Mouse (Mus musculus) embryonic facial prominence, embryonic 15.5 days (tissue): ENCODE measurements around the gene Atp6v0c. TPM values are rescaled to one million over a fixed set of nuclear protein-coding genes. Genes with fewer than 3 reads are reported as not detected.
"Not testable (repeated sequence)": the region's sequence is repeated elsewhere in the genome, so short reads cannot be mapped to it uniquely, and the experiment has no call there.

Experiments
- ATAC-seq: fragments of 200-750 bp; cut with Nextera tagmentation; 2 replicates; pipeline ENCODE4 v1.8.0; 2017; ENCODE audit warnings: low read depth, moderate TSS enrichment; ENCODE audit not compliant: insufficient number of reproducible peaks, low FRiP score, low TSS enrichment
- H3K27ac ChIP-seq: fragments of 300-500 bp; sonication (generic); replicated peaks from 2 replicates; pipeline ENCODE4 v1.5.1; 2015; ENCODE audit warnings: mild to moderate bottlenecking, inconsistent platforms
- H3K27me3 ChIP-seq: fragments of 300-500 bp; sonication (generic); 2 replicates; pipeline ENCODE4 v1.6.1; 2015; ENCODE audit warnings: inconsistent platforms
- H3K36me3 ChIP-seq: fragments of 300-500 bp; sonication (generic); 2 replicates; pipeline ENCODE4 v1.6.1; 2015; ENCODE audit warnings: mild to moderate bottlenecking, inconsistent platforms
- H3K4me1 ChIP-seq: fragments of 300-500 bp; sonication (generic); 2 replicates; pipeline ENCODE4 v1.6.1; 2015; ENCODE audit warnings: inconsistent platforms
- H3K4me2 ChIP-seq: fragments of 300-500 bp; sonication (generic); replicated peaks from 2 replicates; pipeline ENCODE4 v1.6.1; 2015; ENCODE audit warnings: mild to moderate bottlenecking, inconsistent platforms
- H3K4me3 ChIP-seq: fragments of 300-500 bp; sonication (generic); replicated peaks from 2 replicates; pipeline ENCODE4 v1.5.1; 2015; ENCODE audit warnings: mild to moderate bottlenecking, inconsistent platforms
- H3K9ac ChIP-seq: fragments of 300-500 bp; sonication (generic); 2 replicates; pipeline ENCODE4 v1.6.1; 2015; ENCODE audit warnings: inconsistent platforms
- H3K9me3 ChIP-seq: fragments of 300-500 bp; sonication (generic); replicated peaks from 2 replicates; pipeline ENCODE4 v1.6.1; 2016; ENCODE audit warnings: inconsistent platforms
- WGBS: fragments of 180-500 bp; shearing (Covaris S2); methylation state at CpG from one replicate; pipeline ENCODE4 v1.1.7; 2015; 5-methylcytosine and 5-hydroxymethylcytosine counted together
- polyA plus RNA-seq: library from polyadenylated mRNA; unstranded; fragments of >200 nt; fragmentation: Nextera tagmentation; extraction: Ambion mirVana; gene quantifications from 2 replicates; pipeline ENCODE4 v1.2.1, GENCODE M21; 2015

Atp6v0c gene
- polyA plus RNA-seq, 1 experiment from 2014 or later = 539 TPM

DNA sequence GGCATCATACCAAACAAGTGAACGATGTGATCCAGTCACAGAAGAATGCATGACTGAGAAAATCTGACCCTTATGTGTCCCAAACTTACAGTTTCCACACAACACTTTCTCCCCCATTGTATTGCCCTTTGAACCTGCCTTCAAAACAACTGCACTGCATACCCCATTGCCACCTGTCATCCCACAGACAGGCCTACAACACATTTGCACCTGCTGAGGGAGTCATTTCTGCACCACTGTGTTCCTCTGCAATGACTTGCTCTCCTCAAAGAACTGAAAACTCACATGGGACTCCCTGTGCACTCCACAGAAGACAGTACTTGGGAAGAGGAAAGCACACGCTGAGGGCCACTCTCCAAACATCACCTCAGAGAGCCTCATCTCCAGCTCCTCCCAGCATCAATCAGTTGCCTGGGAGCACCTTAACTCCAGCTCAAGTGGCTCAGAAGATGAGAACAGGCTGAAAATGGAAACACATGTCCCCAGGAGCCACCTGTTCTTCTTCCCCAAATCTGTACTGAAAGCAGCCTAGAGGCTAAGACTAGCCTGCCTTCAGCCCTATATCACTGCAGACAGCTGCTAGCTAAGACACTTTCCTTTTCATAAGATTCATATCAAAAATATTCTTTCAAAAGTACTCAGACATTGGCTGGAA lies 32.1 kb downstream of the Atp6v0c start:
- 50% methylated on average over 2 of the region's 2 CpGs for WGBS
- H3K4me1 ChIP-seq = peaks cover 28% of the 10 kb centered on the region
- no peak overlapping the region for H3K4me2 ChIP-seq
- ATAC-seq = no peak
- no peaks in the 10 kb centered on the region for H3K27me3 ChIP-seq
- H3K36me3 ChIP-seq = no peaks in the 10 kb centered on the region
- H3K9ac ChIP-seq = no peak overlapping the region
- no peak overlapping the region for H3K27ac ChIP-seq
- no peaks in the 10 kb centered on the region for H3K9me3 ChIP-seq
- H3K4me3 ChIP-seq = no peak overlapping the region

DNA sequence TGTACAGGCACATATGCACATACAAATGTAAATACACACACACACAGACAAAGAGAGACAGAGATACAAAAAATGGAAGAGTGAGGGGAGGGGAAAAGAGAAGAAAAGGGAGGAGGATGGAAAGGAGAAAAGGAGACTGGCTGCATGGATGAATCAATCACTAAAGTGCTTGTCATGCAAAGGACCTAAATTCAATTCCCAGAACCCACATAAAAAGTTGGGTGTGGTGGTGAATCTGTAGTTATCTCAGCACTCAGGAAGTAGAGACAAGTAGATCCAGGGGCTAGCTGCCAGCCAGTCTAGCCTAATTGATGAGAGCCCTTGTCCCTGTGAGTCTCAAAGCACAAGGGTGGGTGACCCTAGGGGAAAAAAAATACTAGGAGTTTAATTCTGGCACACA lies 35.4 kb downstream of the Atp6v0c start:
- Histone ChIP-seq H3K9ac (no peak overlapping the region), H3K4me1 (peaks cover 17% of the 10 kb centered on the region; the same call in 1 of the 2 replicates), H3K4me3 (no peak overlapping the region), H3K36me3 (no peaks in the 10 kb centered on the region), H3K27me3 (no peaks in the 10 kb centered on the region), H3K4me2 (no peak overlapping the region), H3K27ac (no peak overlapping the region), H3K9me3 (no peaks in the 10 kb centered on the region)
- ATAC-seq = no peak

DNA sequence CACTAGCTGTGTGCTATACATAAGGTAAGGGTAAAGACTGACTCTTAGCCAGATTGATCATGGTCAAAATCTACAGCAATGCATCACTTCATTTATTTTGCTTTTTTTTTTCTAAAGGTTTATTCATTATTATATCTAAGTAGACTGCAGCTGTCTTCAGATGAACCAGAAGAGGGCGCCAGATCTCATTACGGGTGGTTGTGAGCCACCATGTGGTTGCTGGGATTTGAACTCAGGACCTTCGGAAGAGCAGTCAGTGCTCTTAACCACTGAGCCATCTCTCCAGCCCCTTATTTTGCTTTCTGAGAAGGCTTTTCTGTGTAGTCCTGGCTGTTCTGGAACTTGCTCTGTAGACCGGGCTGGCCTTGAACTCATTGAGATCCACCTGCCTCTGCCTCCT lies 36.6 kb downstream of the Atp6v0c start:
- peaks cover 17% of the 10 kb centered on the region; the same call in 1 of the 2 replicates for H3K4me1 ChIP-seq
- not testable (repeated sequence) for H3K4me2 ChIP-seq, H3K36me3 ChIP-seq, H3K27me3 ChIP-seq, H3K9ac ChIP-seq, H3K27ac ChIP-seq, H3K9me3 ChIP-seq, H3K4me3 ChIP-seq, ATAC-seq
- WGBS = 91% methylated on average over 4 of the region's 4 CpGs

DNA sequence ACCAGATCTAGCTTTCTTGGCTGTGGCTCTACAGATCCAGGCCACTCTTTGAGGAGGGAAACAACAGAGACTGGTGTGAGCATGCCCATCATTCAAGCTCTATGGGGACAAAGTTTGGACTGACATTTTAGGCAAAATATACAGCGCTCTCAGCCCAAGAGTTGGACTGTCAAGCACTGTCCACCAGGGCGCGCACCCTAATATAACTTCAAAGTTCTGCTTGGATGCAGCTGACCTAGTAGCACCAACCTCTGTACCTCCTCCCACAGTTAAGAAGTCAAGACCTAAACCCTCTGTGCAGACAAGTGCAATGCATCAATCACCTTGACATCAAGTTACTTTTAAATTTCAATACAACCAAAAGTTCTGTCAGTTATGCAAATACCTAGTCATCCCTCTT lies 37.9 kb downstream of the Atp6v0c start:
- H3K9me3 ChIP-seq = no peaks in the 10 kb centered on the region
- H3K27ac ChIP-seq = no peak overlapping the region
- H3K4me1 ChIP-seq = peaks cover 10% of the 10 kb centered on the region; the same call in 1 of the 2 replicates
- no peak for ATAC-seq
- 89% methylated on average over 3 of the region's 3 CpGs for WGBS
- no peak overlapping the region for H3K4me3 ChIP-seq
- no peaks in the 10 kb centered on the region for H3K27me3 ChIP-seq
- no peak overlapping the region for H3K9ac ChIP-seq
- no peaks in the 10 kb centered on the region for H3K36me3 ChIP-seq
- no peak overlapping the region for H3K4me2 ChIP-seq

DNA sequence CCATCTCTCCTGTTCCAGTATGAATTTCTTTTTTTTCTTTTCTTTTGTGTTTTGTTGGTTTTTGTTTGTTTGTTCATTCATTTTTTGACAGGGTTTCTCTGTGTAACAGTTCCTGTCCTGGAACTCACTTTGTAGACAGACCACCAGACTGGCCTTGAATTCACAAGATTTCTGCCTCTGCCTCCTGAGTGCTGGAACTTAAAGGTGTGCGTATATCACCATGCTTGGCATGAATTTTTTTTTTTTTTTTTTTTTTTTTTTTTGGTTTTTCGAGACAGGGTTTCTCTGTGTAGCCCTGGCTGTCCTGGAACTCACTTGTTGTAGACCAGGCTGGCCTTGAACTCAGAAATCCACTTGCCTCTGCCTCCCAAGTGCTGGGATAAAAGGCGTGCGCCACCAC lies 40.3 kb downstream of the Atp6v0c start:
- H3K4me3 ChIP-seq, ATAC-seq, H3K36me3 ChIP-seq, H3K9me3 ChIP-seq, H3K27ac ChIP-seq, H3K4me2 ChIP-seq, H3K9ac ChIP-seq, H3K27me3 ChIP-seq, H3K4me1 ChIP-seq: not testable (repeated sequence)
- WGBS = 95% methylated on average over 3 of the region's 4 CpGs

DNA sequence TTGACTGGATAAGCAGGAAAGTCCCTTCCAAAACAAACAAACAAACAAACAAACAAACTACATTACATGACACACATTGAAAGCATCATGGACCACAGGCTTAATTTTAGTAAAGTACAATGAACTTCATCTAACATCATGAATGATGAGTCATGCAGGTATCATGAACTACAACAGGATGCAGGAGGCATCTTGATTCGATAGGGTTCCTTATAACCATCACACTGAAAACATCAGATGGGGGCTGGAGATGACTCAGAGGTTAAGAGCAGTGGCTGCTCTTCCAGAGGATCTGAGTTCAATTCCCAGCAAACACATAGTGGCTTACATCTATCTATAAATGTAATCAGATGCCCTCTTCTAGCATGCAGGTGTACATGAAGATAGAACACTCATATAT lies 41.9 kb downstream of the Atp6v0c start:
- peaks cover 10% of the 10 kb centered on the region; the same call in 1 of the 2 replicates for H3K4me1 ChIP-seq
- no peaks in the 10 kb centered on the region for H3K9me3 ChIP-seq

DNA sequence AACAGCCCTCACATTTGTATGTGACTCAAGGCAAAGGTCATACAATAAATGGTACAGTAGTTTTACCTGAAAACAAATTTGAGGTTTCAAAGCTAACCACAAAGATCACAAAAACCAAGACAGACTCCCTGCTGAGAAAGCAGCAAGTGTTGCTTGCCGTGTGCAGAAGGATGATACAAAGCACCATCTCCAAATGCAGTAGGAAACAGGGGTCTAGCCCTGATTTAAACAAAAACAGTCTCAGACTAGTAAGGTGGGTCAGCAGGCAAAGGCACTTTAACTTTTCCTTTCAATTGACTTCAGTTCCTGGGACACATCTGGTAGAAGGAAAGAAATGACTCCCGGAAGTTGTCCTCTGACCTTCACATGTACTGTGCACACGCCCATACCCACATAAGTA lies 42.7 kb downstream of the Atp6v0c start:
- WGBS = 63% methylated on average over 3 of the region's 3 CpGs

More for the DNA sequence above, 41.9 kb downstream of the Atp6v0c start:
- no peak overlapping the region for H3K9ac ChIP-seq
- H3K36me3 ChIP-seq = no peaks in the 10 kb centered on the region
- H3K4me2 ChIP-seq = no peak overlapping the region
- no peak overlapping the region for H3K27ac ChIP-seq
- WGBS = 94% methylated on average over 1 of the region's 1 CpGs
- no peak for ATAC-seq
- H3K4me3 ChIP-seq = no peak overlapping the region
- H3K27me3 ChIP-seq = no peaks in the 10 kb centered on the region

DNA sequence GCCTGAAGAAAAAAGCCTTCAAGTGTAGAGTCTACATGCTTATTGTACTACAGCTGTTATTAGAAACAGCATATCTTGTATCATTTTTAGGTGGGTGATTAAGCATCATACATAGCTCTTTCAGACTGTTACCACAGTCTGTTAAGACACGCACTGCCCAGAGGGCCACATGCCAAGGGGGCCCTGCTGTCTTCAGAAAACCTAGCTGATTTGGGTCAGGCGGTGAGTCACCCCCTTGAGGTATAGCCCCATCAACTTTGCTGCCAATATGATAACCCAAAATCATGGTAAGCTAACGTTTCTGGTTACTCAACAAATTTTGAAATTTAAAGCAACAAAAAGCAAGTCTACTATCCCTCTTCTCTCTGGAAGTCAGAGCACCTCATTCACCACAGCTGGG lies 50.1 kb downstream of the Atp6v0c start:
- H3K27me3 ChIP-seq = no peaks in the 10 kb centered on the region
- no peaks in the 10 kb centered on the region for H3K36me3 ChIP-seq
- peaks cover 8% of the 10 kb centered on the region for H3K4me1 ChIP-seq
- H3K9ac ChIP-seq = no peak overlapping the region
- H3K4me3 ChIP-seq = no peak overlapping the region
- 61% methylated on average over 3 of the region's 3 CpGs for WGBS
- no peak overlapping the region for H3K27ac ChIP-seq
- no peaks in the 10 kb centered on the region for H3K9me3 ChIP-seq
- H3K4me2 ChIP-seq = no peak overlapping the region
- no peak for ATAC-seq

More for the DNA sequence above, 42.7 kb downstream of the Atp6v0c start:
- Histone ChIP-seq H3K4me2 (no peak overlapping the region), H3K4me1 (peaks cover 10% of the 10 kb centered on the region; the same call in 1 of the 2 replicates), H3K27ac (no peak overlapping the region), H3K36me3 (no peaks in the 10 kb centered on the region), H3K9me3 (no peaks in the 10 kb centered on the region), H3K9ac (no peak overlapping the region), H3K27me3 (no peaks in the 10 kb centered on the region), H3K4me3 (no peak overlapping the region)
- no peak for ATAC-seq

Other genes with a start within 250 kb of the Atp6v0c start
- gene Sbp, start 228.0 kb downstream of the Atp6v0c start, polyA plus RNA-seq = not detected in 2 replicates
- gene Sbpl, start 214.4 kb downstream of the Atp6v0c start, polyA plus RNA-seq = not detected in 2 replicates
- gene Prss30, start 189.1 kb downstream of the Atp6v0c start, polyA plus RNA-seq = 0.18 TPM in 1 of 2 replicates, not detected in the other
- 3.2 and 3.4 TPM in 2 replicates for gene Prss22, start 171.6 kb downstream of the Atp6v0c start, polyA plus RNA-seq
- gene Prss27, start 131.6 kb downstream of the Atp6v0c start, polyA plus RNA-seq = 4.6 and 4.9 TPM in 2 replicates
- gene Kctd5, start 96.2 kb downstream of the Atp6v0c start, polyA plus RNA-seq = 62.1 and 64.5 TPM in 2 replicates
- 39.2 and 40.1 TPM in 2 replicates for gene Pdpk1, start 18.8 kb downstream of the Atp6v0c start, polyA plus RNA-seq
- gene Amdhd2, start 5.9 kb downstream of the Atp6v0c start, polyA plus RNA-seq = 35.3 and 37.5 TPM in 2 replicates
- gene Tbc1d24, start 35.9 kb upstream of the Atp6v0c start, polyA plus RNA-seq = 5.5 and 8.6 TPM in 2 replicates
- 10.5 and 11.0 TPM in 2 replicates for gene Ntn3, start 39.8 kb upstream of the Atp6v0c start, polyA plus RNA-seq
- 11.6 and 13.0 TPM in 2 replicates for gene Tedc2, start 51.1 kb upstream of the Atp6v0c start, polyA plus RNA-seq
- gene Ccnf, start 81.8 kb upstream of the Atp6v0c start, polyA plus RNA-seq = 42.7 and 47.2 TPM in 2 replicates
- gene Abca17, start 181.4 kb upstream of the Atp6v0c start, polyA plus RNA-seq = not detected in 2 replicates
- gene Abca3, start 182.2 kb upstream of the Atp6v0c start, polyA plus RNA-seq = 8.1 and 8.3 TPM in 2 replicates
- 253 and 275 TPM in 2 replicates for gene Rnps1, start 244.9 kb upstream of the Atp6v0c start, polyA plus RNA-seq